Mouse (Mus musculus) c-Kit-positive CD71-positive TER-119-positive erythroid progenitor cells, embryonic 14.5 days (primary cell): ENCODE results near the gene Kmt2e.
"Not testable (repeated sequence)": the region's sequence is repeated elsewhere in the genome, so short reads cannot be mapped to it uniquely, and the experiment has no call there.

ENCODE experiments used
- DNase-seq: peaks from one replicate; pipeline ENCODE4 v3.0.0-alpha.2; 2013; ENCODE audit warnings: low spot score

The Kmt2e gene

DNA sequence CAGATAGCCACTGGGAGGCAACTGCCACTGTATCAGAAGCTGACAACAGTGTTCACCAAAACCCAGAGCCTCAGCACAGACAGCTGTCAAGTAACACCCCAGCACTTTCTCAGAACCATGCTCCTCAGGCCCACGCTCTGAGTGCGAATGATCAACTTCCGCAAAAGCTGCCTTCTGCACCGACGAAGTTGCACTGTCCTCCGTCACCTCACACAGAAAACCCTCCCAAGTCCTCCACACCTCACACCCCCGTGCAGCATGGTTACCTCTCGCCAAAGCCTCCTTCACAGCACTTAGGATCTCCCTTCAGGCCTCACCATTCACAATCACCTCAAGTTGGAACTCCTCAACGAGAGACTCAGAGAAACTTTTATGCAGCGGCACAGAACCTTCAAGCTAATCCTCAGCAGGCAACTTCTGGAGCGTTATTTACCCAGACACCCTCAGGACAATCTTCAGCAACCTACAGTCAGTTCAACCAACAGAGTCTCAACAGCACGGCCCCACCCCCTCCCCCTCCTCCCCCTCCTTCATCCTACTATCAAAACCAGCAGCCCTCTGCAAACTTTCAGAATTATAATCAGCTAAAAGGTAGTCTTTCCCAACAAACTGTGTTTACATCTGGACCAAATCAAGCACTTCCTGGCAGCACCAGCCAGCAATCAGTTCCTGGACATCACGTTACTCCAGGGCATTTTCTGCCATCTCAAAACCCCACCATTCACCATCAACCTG lies 67.5 kb downstream of the Kmt2e start:
- DNase-seq = no peak

DNA sequence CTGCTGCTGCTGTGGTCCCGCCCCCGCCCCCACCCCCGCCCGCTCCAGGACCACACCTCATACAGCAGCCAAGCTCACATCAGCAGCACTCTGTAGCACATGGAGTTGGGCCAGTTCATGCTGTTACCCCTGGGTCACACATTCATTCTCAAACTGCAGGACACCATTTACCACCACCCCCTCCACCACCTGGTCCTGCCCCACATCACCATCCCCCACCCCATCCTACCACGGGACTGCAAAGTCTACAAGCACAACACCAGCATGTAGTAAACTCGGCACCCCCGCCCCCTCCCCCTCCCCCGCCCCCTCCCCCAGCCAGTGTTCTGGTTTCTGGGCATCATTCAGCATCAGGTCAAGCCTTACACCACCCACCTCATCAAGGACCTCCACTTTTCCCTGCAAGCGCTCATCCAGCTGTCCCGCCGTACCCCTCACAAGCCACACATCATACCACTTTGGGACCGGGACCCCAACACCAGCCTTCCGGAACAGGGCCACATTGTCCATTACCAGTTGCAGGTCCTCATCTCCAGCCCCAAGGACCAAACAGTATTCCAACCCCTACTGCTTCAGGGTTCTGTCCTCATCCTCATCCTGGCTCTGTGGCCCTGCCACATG lies 68.2 kb downstream of the Kmt2e start:
- DNase-seq = no peak

DNA sequence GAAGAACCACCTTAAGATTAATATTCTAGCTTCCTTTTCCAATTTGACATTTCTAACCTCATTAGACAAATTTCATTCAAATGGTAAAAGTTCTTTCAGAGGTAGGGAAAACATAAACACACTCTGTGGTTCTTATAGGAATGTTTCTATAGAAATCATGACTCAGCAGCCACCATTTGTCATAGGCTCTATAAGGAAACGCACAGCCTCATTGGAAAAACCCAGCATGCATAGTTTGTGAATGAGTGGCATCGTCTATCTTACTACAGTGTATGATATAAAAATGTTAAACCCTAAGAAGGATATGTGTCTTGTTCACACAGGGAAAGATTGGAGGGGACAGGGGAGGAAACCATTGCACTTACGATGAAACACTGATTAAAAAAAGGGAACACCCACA lies 71.3 kb downstream of the Kmt2e start:
- no peak for DNase-seq

DNA sequence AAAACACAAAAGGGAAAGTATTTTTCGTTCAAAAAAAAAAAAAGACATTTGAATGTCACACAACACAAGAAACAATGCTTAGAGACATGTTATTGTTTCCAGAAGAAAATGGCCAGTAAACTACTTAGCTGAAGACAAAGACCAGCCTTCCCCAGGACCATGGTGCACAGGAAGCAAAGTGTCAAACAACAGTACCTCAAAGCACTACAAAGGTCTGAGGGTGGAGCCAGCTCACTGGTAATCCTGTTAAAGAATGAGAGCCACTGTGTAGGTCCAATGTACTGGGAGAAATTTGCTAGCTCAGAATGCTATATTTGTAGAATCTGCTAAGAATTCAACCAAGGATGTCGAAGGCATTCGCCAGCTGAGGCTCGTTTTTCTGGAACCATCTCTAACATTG lies 73.0 kb downstream of the Kmt2e start:
- no peak for DNase-seq

DNA sequence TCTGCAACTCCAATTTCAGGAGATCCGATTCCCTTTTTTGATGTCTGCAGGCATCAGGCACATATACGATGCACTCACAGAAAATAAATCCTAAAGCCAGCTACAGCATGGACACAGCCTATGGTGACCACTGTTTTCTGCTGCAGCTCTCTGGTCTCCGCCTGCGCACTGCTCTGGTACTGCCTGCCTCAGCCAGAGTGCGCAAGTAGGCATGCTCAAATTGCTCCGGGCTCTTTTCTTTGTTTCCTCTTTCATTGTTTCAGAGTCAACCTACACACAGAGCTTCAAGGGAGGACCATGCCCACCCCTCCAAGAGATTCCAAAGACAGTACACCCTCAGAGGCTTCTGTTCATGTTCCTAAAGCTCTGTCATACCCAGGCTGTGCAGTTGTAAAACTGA lies 74.4 kb downstream of the Kmt2e start:
- DNase-seq = no peak

DNA sequence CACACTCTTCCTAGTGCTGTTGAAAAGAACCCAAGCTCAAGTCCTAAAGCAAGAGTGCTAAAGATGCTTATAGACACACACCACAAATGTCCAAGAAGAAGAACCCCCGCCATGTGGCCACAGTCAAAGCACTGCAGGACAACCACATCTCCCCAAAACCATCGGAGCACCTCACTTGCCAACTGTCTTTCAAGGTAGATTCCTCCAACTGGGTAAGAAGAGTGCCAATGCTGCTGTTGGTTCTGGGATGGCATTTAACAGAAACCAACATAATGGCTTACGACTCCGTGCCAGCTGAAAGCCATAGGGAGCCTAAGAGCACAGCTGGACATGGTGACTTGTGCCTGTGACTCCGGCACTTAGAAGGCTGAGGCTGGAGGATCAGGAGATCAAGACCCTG lies 77.2 kb downstream of the Kmt2e start:
- no peak for DNase-seq

DNA sequence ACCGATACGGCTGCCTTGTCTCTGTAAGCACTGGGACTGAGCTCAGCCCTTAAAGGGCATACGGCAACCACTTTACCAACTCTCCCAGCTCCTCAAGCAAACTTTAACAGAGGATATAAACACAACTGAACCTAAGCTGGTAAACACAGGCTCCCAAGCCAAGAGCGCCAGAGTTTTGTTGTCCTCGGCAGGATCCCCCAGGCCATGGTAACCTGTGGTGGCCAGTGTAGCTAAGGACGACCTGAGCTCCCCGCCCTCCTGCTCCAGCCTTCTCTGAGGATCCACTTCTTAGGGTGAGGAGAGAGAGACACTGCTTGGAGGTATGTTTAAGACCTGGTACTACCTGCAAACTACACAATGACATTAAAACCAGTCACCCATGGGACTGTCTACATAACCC lies 78.3 kb downstream of the Kmt2e start:
- DNase-seq = no peak

DNA sequence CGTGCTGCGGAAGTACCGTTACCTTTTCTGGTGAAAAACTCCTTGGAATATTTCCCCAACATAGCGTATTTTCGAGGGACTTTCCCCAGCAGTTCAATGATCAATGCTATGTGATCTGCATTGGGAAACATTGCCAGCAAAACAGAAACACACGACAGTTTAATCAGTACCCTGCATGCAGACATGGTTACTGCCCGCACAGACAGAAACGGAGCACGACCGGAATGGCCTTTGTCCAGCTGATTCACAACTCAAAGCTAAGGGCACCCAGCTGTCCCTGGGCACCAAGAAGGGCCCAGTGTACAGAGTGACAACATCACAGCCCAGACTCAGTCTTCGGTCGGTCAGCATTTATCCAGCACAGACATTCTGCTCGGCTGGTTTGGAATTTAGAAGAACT lies 79.2 kb downstream of the Kmt2e start:
- DNase-seq = no peak

DNA sequence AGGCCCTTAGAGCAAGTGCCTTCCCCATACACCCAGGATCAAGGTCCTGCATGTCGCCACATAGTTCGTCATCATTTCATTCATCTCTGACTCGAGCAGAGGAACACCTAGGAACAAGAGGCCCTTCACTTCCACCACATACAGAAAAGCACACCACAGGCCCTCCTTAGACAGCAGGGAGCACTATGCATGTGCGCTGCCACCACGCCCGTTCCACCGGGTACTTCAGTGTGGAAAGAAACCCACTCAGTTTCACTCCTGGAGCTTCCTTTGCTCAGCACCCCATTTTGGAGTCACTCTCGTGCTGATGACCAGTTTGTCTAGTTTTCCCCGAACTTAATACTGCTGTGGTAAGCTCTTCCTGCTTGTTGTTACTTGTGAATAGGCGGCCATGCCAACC lies 80.8 kb downstream of the Kmt2e start:
- DNase-seq = no peak

DNA sequence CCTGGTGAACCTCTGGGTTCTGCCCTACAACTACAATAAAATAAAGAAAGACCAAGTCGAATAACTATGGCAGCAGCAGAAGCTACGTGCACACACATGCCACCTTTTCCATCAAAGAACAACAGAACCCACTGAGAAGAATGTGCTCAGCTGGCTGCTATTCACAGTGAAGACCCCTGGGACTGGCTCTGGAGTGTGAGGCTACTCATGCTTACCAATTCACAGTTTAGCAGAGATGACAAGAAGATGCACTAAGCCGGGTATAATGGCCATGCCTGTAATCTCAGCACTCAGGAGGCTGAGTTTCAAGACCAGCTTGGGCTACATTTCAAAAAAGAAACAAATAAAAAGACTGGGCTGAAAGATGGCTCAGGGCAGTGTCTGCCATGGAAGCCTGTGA lies 82.7 kb downstream of the Kmt2e start:
- DNase-seq = no peak

DNA sequence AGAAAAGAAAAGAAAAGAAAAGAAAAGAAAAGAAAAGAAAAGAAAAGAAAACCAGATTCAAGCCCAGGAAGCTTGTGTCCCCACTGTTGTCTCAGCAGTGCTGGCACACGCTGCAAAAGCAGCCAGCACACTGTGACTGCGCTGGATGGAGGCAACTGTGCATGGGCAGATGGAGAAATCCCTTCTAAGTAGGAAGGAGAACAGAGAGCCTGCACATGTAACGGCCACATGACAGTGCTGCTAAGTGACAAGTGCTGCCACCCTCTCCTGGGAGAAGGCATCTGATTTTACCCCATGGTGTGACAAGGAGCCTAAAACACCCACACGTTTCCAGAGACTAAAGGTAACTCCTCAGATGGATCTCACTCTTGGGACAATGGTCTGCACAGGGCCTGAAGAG lies 83.6 kb downstream of the Kmt2e start:
- DNase-seq = no peak

DNA sequence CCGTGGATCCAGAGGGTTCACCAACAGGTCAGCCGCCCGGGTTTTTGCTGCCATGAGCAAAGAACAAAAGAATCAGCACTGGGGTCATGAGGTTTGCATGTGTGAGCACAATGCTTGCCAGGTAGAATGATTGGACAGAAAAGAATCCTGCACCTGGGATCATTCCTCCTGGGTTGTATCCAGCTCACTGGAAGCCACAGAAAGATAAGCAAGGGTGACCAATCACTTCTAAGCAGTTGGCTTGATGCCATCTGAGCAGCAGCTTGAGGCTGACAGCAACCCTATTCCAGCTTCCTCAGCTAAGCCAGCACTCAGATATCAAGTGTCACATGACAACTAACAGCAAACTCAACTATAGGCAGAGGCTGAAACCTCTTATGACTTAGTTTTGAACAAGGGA lies 84.4 kb downstream of the Kmt2e start:
- no peak for DNase-seq

DNA sequence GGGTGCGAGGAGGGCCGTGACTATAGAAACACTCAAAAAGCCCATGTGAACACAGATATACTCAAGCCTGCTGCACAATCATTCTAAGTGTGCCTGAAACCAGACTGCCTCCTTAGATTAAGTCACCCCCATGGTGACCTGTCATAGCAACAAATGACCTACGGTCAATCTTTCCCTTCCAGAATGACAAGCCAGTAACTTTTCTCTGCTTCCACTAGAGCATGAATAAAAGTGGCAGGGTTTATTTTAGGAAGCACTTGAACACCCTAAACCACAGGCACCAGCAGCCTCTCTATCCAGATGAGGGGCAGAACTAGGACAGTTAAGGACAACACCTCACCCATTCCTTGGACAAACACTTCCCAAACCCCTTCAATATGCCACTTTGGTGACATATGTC lies 85.4 kb downstream of the Kmt2e start:
- DNase-seq = no peak

DNA sequence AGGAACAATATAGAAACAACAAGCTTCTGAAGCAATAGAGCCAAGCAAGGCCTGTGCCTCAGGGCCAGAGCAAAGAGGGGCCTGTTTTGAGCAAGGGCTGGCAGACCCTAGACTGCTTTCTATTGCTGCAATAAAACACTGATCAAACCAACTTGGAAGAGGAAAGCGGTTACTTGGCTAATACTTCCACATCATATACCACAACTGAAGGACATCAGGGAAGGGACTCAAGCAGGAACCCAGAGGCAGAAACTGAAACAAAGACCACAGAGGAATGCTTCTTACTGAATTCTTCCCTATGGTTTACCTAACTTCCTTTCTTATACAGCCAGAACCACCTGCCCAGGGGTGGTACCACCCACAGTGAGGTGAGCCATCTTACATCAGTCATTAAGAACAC lies 87.4 kb downstream of the Kmt2e start:
- no peak for DNase-seq

DNA sequence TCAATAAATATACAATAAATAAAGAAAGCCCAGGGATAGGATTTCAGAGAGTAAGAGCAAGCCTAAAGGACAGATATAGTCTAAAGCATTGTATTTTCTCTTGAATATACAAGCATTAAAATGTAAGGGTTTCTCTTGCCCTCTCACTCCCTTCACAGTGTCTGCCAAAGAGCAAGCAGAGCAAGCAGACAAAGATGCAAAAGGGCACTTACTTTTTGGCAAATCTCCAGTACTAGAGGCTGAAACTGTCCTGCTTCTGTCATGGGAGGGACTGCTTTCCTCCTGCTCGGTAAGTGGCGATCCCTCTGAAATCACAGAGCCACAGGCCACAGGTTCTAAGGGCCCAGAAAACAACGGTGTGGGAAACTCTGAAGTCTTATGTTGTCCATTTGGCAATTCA lies 89.7 kb downstream of the Kmt2e start:
- no peak for DNase-seq

DNA sequence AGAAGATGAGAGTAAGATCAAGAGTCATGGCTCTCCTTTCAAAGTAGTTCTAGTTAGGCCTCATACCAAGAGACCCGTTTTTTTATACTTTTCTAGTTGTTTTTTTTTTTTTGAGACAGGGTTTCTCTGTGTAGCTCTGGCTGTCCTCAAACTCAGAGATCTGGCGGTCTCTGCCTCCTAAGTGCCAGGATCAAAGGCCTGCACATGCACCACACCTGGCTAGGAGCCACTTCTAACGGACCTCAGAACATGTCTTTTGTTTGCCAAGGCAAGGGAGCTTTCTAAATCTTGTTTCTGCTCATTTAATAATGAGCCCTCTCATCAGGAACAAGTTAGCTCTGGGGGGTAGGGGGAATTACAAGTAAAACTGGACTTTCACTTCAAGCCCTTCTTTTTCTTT lies 90.4 kb downstream of the Kmt2e start:
- DNase-seq = no peak

DNA sequence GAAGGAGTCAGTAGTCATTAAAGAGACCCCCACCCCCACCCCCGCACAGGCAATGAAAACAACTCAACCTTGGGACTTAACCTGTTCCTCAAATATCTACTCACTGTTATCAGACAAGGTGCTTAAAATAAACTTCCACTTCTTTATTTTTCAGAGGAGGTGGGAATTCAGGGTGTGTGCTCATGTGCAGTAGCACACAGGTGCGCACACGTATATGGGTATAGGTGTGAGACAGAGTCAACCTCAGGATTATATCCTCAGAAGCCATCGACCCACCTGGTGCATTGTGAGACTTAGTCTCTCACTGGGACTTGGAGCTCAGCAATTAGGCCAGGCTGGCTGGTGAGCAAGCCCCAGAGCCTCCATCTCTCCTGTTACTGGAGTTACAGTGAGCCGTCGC lies 96.9 kb downstream of the Kmt2e start:
- no peak for DNase-seq

DNA sequence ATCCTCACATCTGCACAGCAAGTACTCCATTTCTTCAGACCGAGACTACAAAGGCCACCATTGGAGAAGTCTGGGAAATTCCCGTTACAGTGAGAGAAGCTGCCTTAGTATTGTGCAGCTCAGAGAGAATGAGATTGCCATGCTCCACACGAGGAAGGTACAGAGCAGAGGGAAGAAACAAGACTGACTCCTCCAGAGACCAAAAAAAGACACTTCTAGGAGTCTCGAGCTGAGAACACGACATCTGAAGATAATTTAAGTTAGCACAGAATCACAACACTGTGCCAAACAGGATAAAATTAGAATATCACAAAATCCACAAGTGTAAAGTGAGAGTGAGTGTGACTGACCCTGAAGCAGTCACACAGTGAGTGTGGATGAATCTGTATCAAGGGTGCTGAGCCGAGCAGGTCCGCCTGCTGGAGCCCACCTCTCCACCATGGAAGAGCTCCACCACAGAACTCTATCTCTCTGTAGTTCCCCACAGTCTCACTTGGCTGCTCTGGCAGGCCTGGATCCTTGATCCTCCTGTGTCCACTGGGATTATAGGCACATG lies 97.4 kb downstream of the Kmt2e start:
- DNase-seq = no peak

DNA sequence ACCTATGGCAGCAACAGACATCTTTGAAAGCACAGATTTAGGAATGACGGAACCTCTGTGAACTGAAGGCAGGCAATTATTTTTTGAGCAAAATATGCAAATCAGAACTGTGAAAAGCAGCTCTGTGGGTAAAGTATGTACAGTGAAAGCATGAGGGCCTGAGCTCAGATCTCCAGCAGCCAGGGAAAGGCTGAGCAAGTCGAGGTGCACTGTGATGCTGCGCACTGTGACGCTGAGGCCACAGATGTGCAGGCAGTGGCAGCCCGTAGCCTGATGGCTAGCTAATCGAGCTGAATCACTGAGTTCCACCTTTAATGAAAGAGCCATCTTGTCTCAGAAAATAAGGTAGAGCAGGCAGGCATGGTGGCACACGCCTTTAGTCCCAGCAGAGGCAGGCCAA lies 101.5 kb downstream of the Kmt2e start:
- no peak for DNase-seq

DNA sequence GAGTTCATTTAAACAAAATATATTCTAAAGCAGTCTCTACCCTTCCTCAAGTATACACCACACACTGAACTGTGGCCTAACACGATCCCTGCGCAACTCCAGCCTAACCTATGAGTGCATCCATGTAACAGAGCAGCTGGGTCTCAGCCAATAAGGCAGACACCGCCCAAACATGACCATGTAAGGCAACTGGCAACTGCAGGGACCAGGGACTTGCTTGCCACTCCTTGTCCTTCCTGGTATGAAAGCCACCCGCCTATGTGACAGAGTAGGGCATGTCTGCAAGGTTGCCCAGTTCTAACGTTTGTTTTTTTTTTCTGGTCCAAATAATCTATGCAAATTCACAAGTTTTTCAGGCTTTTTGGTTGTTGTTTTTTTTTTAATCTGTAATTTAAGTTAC lies 117.4 kb downstream of the Kmt2e start:
- no peak for DNase-seq

DNA sequence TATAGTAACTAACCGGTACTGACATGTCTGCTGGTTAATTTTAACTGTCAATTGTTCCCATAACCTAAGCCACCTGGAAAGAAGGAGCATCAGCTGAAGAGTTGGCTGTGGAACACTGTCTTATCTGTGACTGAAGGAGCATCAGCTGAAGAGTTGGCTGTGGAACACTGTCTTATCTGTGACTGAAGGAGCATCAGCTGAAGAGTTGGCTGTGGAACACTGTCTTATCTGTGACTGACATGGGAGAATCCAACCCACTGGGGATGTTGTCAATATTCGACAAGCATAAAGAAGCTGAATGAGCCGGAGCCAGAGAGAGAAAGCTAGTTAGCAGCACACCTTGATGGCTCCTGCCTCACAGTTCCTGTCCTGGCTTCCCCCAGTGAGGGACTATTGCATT lies 119.1 kb downstream of the Kmt2e start:
- not testable (repeated sequence) for DNase-seq
